In the genomic region with DNA sequence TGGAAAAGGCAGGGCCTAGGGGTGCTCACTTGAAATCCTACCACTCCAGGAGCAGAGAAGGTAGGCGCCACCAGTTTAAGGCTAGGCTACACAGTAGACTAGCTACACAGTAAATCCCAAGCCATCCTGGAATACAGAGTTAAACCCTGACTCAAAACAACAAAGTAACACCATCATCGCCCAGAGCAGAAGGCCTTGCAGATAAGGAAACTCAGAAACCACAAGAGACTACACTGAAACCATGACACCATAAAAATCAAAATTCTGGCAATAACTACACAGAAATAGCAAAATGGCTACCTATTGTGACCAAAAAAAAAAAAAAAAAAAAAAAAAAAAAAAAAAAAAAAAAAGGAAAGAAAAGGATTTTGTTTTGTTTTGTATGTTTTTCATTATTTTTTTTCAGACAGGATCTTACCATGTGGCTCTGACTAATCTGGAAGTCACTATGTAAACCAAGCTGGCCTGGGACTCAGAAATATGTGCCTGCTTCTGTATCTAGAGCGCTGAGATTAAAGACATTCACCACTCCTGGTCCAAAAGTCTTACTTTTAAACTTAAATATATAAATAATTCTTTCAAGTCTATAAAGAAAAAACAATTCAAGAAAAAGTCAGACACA, we compare ENCODE assay signal across 18 mouse cellular contexts. TPM values are rescaled to one million over a fixed set of nuclear protein-coding genes. Genes with fewer than 3 reads are reported as not detected.
DNase-seq lines count a peak whose midpoint lies in the region; ATAC-seq lines count a peak whose summit lies in the region.
"Had no signal": no experiment of that assay in that cellular context is flagged by ENCODE, and none has a peak within 500 bp of the region (broad histone marks: within the 10 kb centered on the region; RNA-seq: fewer than 3 reads in every experiment).

No protein-coding gene starts in this region.

- H3K36me3 ChIP-seq in heart, embryonic 13.5 days: peaks cover 24% of the 10 kb centered on the region
- H3K36me3 ChIP-seq: stomach, embryonic 15.5 days had no signal

- DNase-seq in heart, adult 18-20 months: no peak
- peak; percentile 56 for DNase-seq in NIH3T3 (ENCODE audit: low read depth)
- DNase-seq in induced T-regulatory cell, adult 2 months (ENCODE audit: low read depth): peak; percentile 27
- no peak for DNase-seq in left cerebral cortex, adult 9 months (ENCODE audit: low spot score in 2 of 2)
- DNase-seq in gastrocnemius, postnatal 36 days: no peak
- DNase-seq in adrenal gland, postnatal 4 days (ENCODE audit: low spot score in 2 of 2): no peak
- DNase-seq: cerebellum, adult 8-10 months; heart, adult 11 months; kidney, adult 18-20 months; kidney, postnatal 4 days; layer of hippocampus, postnatal 36 days; right cerebral cortex, postnatal 4 days; thymus, postnatal 25 days had no signal

- ATAC-seq in heart, embryonic 13.5 days (ENCODE audit: extremely low read depth, insufficient number of reproducible peaks, low FRiP score, low TSS enrichment): no peak
- ATAC-seq in megakaryocyte-erythroid progenitor cell, adult 5-6 weeks (replicated peaks; ENCODE audit: low FRiP score, low TSS enrichment, poor library complexity, severe bottlenecking): peak; percentile 78

- 77% methylated on average over 3 of the region's 3 CpGs for WGBS in heart, embryonic 13.5 days

- H3K4me3 ChIP-seq in heart, embryonic 13.5 days: no peak overlapping the region
- H3K4me3 ChIP-seq: limb, embryonic 15.5 days; stomach, embryonic 15.5 days had no signal

- peaks cover 38% of the 10 kb centered on the region for H3K4me1 ChIP-seq in heart, embryonic 13.5 days

- no peaks in the 10 kb centered on the region for H3K27me3 ChIP-seq in heart, embryonic 13.5 days (replicated peaks)
- H3K27me3 ChIP-seq: limb, embryonic 15.5 days; stomach, embryonic 15.5 days had no signal

- H3K27ac ChIP-seq in heart, embryonic 13.5 days (replicated peaks): peak overlapping the region; percentile 60; the same call in 1 of the 2 replicates
- H3K27ac ChIP-seq: limb, embryonic 15.5 days; macrophage; stomach, embryonic 15.5 days had no signal

- intact Hi-C loops in gastrocnemius, postnatal 36 days (cut with DNase I): no loop called here

- H3K9me3 ChIP-seq in heart, embryonic 13.5 days: no peaks in the 10 kb centered on the region
- H3K9me3 ChIP-seq: limb, embryonic 15.5 days; stomach, embryonic 15.5 days had no signal

- peak overlapping the region; percentile 57; the same call in 1 of the 2 replicates for H3K9ac ChIP-seq in heart, embryonic 13.5 days
- H3K9ac ChIP-seq: limb, embryonic 15.5 days; stomach, embryonic 15.5 days had no signal

- H3K4me2 ChIP-seq in heart, embryonic 13.5 days: no peak overlapping the region
- H3K4me2 ChIP-seq: limb, embryonic 15.5 days; stomach, embryonic 15.5 days had no signal

RNA-seq across cellular contexts. Expression of a gene that starts 2.3 kb away (rescaled TPM):
- 33.4 and 34.9 TPM in 2 replicates for polyA plus RNA-seq in heart, embryonic 13.5 days (2015; fragmentation: Nextera tagmentation; extraction: Ambion mirVana)
- 10 to 100 TPM; 22.6 to 28.5 TPM for total RNA-seq in heart, adult 18-20 months (2021)
- total RNA-seq in megakaryocyte-erythroid progenitor cell, adult 5-6 weeks (2014; fragmentation: Nextera tagmentation): 45.7 and 65.0 TPM in 2 replicates
- 12.9 and 35.6 TPM in 2 replicates for total RNA-seq in megakaryocyte-erythroid progenitor cell, adult 5-6 weeks (2017)
- total RNA-seq in gastrocnemius, postnatal 36 days (2021): 10 to 100 TPM; 20.2 to 26.1 TPM
- 10 to 100 TPM; 73.7 to 77.3 TPM for total RNA-seq in adrenal gland, postnatal 4 days (2021)

RNA-seq across cellular contexts. Expression of a gene that starts 11.0 kb away (rescaled TPM):
- polyA plus RNA-seq in heart, embryonic 13.5 days (2015; fragmentation: Nextera tagmentation; extraction: Ambion mirVana): 2,385 and 4,851 TPM in 2 replicates
- total RNA-seq in heart, adult 18-20 months (2021): not detected
- total RNA-seq in megakaryocyte-erythroid progenitor cell, adult 5-6 weeks (2014; fragmentation: Nextera tagmentation): not detected in 2 replicates
- not detected in 2 replicates for total RNA-seq in megakaryocyte-erythroid progenitor cell, adult 5-6 weeks (2017)
- total RNA-seq in gastrocnemius, postnatal 36 days (2021): not detected
- total RNA-seq in adrenal gland, postnatal 4 days (2021): not detected
- total RNA-seq: layer of hippocampus, postnatal 36 days had no signal
- polyA plus RNA-seq: macrophage had no signal

RNA-seq across cellular contexts. Expression of a gene that starts 18.1 kb away (rescaled TPM):
- polyA plus RNA-seq in heart, embryonic 13.5 days (2015; fragmentation: Nextera tagmentation; extraction: Ambion mirVana): 17,648 and 28,254 TPM in 2 replicates
- total RNA-seq in heart, adult 18-20 months (2021): 1,000 to 10,000 TPM; 7,280 to 8,683 TPM
- total RNA-seq in megakaryocyte-erythroid progenitor cell, adult 5-6 weeks (2014; fragmentation: Nextera tagmentation): 247 and 283 TPM in 2 replicates
- 19.7 and 99.3 TPM in 2 replicates for total RNA-seq in megakaryocyte-erythroid progenitor cell, adult 5-6 weeks (2017)
- total RNA-seq in gastrocnemius, postnatal 36 days (2021): 100 to 1,000 TPM; 252 to 350 TPM
- total RNA-seq in adrenal gland, postnatal 4 days (2021): 1,000 to 10,000 TPM; 4,498 to 5,274 TPM
- polyA plus RNA-seq: macrophage had no signal

RNA-seq across cellular contexts. Expression of a gene that starts 21.5 kb away (rescaled TPM):
- polyA plus RNA-seq in heart, embryonic 13.5 days (2015; fragmentation: Nextera tagmentation; extraction: Ambion mirVana): 9.6 and 10.0 TPM in 2 replicates
- 1 to 10 TPM in 1 of 2 experiments, not detected in 1; 1.4 TPM for total RNA-seq in heart, adult 18-20 months (2021)
- total RNA-seq in megakaryocyte-erythroid progenitor cell, adult 5-6 weeks (2014; fragmentation: Nextera tagmentation): not detected in 2 replicates
- not detected in 2 replicates for total RNA-seq in megakaryocyte-erythroid progenitor cell, adult 5-6 weeks (2017)
- not detected for total RNA-seq in gastrocnemius, postnatal 36 days (2021)
- total RNA-seq in adrenal gland, postnatal 4 days (2021): 1 to 10 TPM; 3.9 to 5.3 TPM
- polyA plus RNA-seq: macrophage had no signal

RNA-seq across cellular contexts. Expression of a gene that starts 31.1 kb away (rescaled TPM):
- polyA plus RNA-seq in heart, embryonic 13.5 days (2015; fragmentation: Nextera tagmentation; extraction: Ambion mirVana): 42,363 and 67,294 TPM in 2 replicates
- total RNA-seq in heart, adult 18-20 months (2021): 1,000 to 10,000 TPM; 8,094 to 8,438 TPM
- 268 and 358 TPM in 2 replicates for total RNA-seq in megakaryocyte-erythroid progenitor cell, adult 5-6 weeks (2014; fragmentation: Nextera tagmentation)
- 121 and 343 TPM in 2 replicates for total RNA-seq in megakaryocyte-erythroid progenitor cell, adult 5-6 weeks (2017)
- total RNA-seq in gastrocnemius, postnatal 36 days (2021): 100 to 1,000 TPM; 195 to 294 TPM
- 1,000 to 10,000 TPM; 3,034 to 3,470 TPM for total RNA-seq in adrenal gland, postnatal 4 days (2021)
- polyA plus RNA-seq: macrophage had no signal

Comparison
In these comparisons a context has a peak if more than half of its experiments do, and no peak if none do; other contexts are left out.
1. DNase-seq: peak in NIH3T3 (single experiment) and induced T-regulatory cell, adult 2 months (single experiment); none in heart, adult 18-20 months (0 of 2), left cerebral cortex, adult 9 months (0 of 2), gastrocnemius, postnatal 36 days (0 of 2) and adrenal gland, postnatal 4 days (0 of 2).
2. RNA of a gene that starts 18.1 kb away (total RNA-seq): 7,280 to 8,683 TPM in heart, adult 18-20 months and 4,498 to 5,274 TPM in adrenal gland, postnatal 4 days; 252 to 350 TPM in gastrocnemius, postnatal 36 days and 19.7 to 283 TPM in megakaryocyte-erythroid progenitor cell, adult 5-6 weeks; every median in the first group is over 10 times any median in the second.